Mouse (Mus musculus) testis, adult 2 months (tissue): Measurements from ENCODE around the gene Crip1.

Experiments used
- CTCF ChIP-seq: fragments of 200-500 bp; IDR thresholded peaks from 2 replicates; pipeline ENCODE4 v1.5.1; 2012; ENCODE audit warnings: low read depth, mild to moderate bottlenecking, inconsistent platforms, low read length, moderate library complexity; ENCODE audit not compliant: control insufficient read depth, insufficient read depth, insufficient replicate concordance
- POLR2A ChIP-seq: fragments of 200-500 bp; IDR thresholded peaks from 2 replicates; pipeline ENCODE4 v1.6.1; 2012; ENCODE audit warnings: low read depth, mild to moderate bottlenecking, inconsistent platforms, low read length, moderate library complexity; ENCODE audit not compliant: control insufficient read depth

DNA sequence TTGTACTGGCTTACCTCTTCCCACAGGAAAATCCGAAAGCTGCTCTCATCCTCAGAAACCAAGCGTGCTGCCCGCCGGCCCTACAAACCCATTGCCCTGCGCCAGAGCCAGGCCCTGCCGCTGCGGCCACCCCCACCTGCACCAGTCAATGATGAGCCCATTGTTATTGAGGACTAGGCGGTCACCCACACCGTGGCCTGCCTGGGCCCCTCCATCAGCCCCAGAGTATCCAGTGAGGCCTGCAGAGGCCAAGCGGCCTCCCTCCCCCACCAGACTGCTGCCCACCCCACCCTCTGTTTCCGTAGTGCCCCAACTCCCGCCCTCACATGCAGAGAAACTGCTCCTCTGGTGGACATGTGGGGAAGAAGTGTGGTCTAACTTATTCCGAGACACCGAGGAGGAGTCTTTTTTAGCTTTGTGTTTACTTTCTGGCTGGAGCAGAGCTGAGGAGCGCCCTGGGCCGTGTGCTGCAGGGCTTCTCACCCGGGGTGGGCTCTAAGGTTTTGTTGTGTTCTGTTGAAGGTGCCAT, 9.6 kb upstream of the Crip1 start:
- TF ChIP-seq POLR2A (no peak), CTCF (no peak)
